Mouse (Mus musculus): ENCODE data around the gene Irx3. TPM values are rescaled to one million over a fixed set of nuclear protein-coding genes. Genes with fewer than 3 reads are reported as not detected.
A peak's percentile ranks its signal among the peaks of the same experiment; 100 is the strongest.

The Irx3 gene
- total RNA-seq (2021), result 1 to 10 TPM in 1 of 2 experiments, under 1 TPM in 1; 0.46 to 3.4 TPM
- long read RNA-seq, experiment 1, result 0 reads
- long read RNA-seq, experiment 2, partial matches to known transcripts, result 0 of 1 reads
- long read RNA-seq, experiment 2, other reads (novel, unspliced or antisense), result 0 of 1 reads

DNA sequence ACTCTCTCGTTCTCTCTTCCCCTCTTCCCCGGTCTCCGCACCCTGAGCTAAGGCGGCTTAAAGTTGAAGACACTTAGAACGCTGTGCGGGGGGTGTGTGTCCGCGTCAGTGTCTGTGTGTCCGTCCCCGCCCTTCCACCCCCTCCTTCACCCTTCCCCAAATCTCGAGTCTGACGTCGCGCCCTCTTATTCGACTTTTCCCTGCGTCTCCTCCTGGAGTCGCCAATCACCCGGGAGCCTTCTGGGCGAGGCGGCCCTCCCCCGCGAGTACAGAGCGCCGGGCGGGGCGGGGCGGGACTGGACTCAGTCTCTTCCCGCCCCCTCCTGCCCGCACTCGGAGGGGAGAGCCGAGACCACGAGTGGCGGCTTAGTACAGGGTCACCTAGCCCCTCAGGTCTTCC is at the start of gene Irx3:
Gene Irx3, minus strand, starts transcription at position 229 of the 400 bp plus-strand sequence.
- DNase-seq, result peak; percentile 81

DNA sequence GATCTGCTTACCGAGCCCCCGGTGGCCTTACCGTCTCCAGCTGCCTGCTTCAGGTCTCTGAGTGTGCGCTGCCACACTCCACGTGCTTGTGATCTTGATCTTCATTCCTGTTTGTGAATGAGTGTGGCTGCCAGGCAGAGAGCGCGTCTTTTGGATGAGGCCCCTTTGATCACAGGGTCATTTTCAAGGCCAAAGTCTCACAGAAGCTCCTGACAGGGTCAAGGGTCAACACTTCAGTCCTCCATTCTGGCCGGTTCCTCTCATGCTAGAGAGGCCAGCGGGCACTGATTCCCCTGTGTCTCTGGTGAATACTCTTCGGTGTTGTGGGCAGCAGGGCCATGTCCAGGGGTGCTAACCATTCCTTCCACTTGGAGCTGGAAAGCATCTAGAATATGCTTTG is 49.5 kb upstream of the Irx3 start:
- no peak for DNase-seq

DNA sequence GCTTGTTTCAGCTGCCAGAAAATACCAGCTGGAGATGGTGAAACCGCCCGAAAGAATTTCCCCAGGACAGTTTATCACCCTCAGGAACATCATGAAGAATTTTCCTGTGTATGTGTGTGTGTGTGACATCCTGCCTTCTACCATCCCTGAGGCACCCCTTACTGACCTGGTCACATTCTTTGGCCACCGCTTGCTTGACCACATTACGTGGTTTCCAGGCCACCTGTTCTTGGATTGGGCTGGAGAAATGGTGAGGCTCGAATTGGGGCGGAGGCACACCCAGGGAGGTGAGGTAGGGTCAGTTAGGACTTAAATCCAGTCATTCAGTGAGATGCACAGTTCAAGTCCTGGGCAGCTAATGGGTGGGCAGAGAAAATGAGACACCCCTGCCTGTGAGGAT is 48.1 kb upstream of the Irx3 start:
- DNase-seq, result no peak

- no peak for DNase-seq
Measured at GRCm38 (mm10) chr8:91849529-91849928, 47.7 kb upstream of the Irx3 start.

DNA sequence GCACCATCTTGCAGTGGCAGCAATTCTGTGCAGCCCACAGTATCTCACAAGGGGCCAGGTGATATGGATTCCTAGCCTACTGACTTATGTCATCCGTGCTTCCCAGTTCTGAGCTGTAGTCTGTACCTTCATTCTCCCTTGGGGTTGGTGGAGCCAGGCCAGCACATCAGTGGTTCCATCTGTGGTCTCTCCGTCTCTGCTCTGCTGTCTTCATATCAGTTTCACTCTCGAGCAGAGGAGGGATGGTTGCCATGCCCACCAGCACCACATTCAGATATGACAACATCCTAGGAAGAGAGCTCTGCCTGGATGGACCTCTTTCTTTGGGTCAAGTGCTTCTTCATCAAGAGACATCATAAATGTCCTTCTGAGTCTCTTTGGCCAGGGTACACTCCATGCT is 43.8 kb upstream of the Irx3 start:
- no peak for DNase-seq

- DNase-seq, result no peak
Measured at GRCm38 (mm10) chr8:91837131-91837530, 35.3 kb upstream of the Irx3 start.

GRCm38 (mm10) chr8:91836685-91837084 is 34.8 kb upstream of the Irx3 start:
- DNase-seq, result no peak

GRCm38 (mm10) chr8:91827661-91828060 is 25.8 kb upstream of the Irx3 start:
- DNase-seq, result no peak

GRCm38 (mm10) chr8:91827192-91827591 is 25.3 kb upstream of the Irx3 start:
- no peak for DNase-seq

GRCm38 (mm10) chr8:91823357-91823756 is 21.5 kb upstream of the Irx3 start:
- DNase-seq, result no peak

DNA sequence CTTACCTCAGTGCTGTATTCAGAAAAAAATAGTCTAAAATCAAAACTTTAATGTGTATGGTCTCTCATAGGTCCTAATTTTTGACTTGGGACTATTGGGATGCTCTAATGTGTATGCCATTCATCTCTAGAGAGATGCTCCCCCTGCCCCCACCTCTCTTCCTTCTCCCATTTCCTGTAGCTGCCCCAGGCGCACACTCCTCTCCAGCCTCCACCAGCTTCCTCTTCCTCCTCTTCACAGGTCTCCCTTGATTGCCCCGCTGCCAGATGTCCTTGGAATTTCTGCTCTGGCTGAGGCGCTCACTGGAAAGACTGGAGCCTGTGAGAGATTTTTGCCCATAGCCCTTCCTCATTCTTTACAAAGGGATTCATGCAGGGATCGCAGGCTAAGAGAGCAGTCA is 20.9 kb upstream of the Irx3 start:
- DNase-seq, result no peak

DNA sequence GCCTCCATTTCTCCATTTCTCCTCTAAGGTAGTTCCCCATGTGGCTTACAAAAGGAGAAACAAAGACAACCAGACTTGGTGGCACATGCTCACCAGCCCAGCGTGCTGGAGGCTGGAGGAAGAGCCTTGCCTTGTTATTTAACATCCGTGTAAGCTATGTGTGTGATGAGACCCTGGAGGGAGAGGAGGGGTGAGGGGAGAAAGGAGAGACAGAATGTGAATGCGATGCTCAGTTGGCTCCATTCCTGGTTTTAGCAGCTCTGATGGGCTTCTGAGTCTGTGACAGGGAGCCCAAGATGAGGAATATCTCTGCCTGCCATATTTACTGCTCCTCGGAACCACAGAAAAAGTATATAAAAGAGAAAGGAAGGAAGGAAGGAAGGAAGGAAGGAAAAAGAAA is 20.1 kb upstream of the Irx3 start:
- DNase-seq, result no peak

DNA sequence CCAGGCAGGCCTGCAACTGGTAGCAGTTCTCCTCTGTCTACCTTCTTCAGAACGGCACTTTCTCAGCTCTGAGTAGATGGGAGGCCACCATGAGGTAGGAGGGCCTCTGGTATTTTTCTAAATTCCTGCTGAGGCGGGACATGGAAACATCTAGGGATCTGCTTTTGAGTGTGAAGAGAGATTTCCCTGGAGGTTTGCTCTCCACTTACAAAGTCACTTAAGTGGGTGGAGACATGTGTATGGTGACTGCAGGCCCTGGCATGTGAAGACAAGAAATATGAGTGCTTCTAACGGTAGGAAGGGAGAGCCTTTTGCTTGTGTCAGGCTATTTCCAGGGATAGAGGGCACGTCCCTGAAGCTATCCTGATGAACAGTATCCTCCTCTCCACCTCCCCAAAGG is 17.9 kb upstream of the Irx3 start:
- no peak for DNase-seq

GRCm38 (mm10) chr8:91818784-91819183 is 16.9 kb upstream of the Irx3 start:
- DNase-seq, result no peak

DNA sequence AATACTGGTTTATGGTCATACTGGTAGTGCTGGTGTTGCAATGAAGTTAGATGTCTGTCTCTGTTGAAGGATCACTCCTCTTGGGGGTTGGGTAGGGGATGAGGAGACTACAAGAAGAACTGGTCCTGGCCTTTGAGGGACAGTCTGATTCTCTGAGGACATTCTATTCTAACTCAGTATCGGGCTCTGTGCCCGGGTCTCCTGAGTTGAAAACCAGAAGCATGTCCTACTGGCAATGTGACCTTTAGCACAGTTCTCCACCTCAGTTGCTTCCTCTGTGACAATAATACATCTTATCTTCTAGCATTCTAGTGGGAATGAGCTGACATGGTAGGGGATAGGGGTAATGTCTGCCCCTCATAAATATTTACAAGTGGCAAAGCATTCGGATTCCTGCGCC is 12.2 kb upstream of the Irx3 start:
- no peak for DNase-seq

DNA sequence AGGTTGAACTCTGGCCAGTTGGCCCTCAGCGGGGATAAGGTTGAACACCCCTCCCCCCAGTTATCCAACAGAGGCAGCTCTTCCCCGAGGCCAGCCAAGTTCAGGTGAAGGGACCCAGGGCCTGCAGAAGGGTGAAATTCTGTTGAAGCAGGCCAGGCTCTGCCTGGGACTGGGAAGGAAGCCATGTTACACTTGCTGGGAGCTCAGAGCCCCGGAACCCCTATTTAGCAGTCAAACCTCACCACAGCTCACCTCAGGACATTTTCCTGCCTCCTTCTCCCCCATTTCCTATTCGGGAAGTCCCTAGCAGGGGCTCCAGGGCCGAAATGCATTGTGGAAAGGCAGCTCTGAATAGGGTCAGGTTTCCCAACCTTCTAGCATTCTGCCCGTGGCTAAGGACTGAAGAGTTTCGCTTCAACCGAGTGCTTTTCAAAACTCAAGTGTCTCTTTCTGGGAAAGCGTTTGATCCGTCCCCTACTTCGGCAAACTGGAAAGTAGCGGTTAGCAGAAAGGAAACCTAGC is 4.9 kb upstream of the Irx3 start:
- no peak for DNase-seq

GRCm38 (mm10) chr8:91806084-91806719 is 4.3 kb upstream of the Irx3 start:
- no peak for DNase-seq

DNA sequence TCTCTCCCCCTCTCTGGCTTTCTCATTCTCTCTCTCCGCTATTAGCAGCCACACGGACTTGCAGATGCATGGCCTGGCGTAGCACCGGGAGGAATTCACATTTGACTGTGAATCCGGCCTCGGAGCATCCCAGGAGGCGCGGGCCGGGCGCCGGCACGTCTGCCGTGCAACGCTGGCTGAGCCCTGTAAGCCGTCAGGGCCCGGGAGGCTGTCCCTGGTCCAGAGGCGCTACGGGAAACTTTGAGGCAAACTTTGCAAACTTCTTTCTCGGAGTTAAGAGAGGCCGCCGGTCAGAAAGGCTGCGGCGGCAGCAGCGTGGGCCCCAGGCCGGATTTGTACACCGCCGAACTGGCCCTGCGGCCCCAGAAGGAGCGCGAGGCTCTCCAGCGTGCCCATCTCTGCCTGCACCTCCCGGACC is 3.4 kb upstream of the Irx3 start:
- peak; percentile 33 for DNase-seq

DNA sequence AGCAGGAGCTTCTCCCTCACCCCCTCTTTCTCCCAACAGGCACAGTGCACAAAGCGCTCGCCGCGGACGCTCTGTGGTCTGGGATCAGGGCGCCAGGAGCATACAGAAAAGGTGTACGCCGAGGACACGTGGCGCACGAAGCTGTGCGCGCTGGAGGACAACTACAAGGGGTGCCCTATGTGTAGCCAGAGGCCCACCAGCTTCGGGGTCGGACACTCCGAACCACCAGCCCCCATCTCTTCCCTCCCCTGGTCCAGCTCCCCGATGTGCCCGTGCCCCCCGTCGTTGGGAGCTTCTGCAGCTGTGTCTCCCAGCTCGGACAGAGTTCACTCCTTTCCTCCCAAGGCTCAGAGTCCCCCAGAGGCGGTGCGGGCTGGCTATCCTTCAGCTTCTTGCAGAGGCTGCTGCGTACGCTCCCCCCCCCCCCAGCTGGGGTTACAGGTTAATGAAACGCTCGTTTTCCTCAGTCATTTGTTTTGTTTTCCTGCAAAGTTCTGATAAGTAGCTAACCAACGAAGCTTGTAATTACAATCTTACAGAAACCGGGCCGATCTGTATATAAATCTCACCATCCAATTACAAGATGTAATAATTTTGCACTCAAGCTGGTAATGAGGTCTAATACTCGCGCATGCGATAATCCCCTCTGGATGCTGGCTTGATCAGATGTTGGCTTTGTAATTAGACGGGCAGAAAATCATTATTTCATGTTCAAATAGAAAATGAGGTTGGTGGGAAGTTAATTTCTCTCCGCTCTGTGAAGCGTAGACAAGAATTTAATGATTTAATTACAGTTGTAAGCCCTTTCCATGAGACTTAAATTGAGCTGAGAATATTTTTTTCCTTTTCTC is 2.8 kb upstream of the Irx3 start:
- no peak for DNase-seq

DNA sequence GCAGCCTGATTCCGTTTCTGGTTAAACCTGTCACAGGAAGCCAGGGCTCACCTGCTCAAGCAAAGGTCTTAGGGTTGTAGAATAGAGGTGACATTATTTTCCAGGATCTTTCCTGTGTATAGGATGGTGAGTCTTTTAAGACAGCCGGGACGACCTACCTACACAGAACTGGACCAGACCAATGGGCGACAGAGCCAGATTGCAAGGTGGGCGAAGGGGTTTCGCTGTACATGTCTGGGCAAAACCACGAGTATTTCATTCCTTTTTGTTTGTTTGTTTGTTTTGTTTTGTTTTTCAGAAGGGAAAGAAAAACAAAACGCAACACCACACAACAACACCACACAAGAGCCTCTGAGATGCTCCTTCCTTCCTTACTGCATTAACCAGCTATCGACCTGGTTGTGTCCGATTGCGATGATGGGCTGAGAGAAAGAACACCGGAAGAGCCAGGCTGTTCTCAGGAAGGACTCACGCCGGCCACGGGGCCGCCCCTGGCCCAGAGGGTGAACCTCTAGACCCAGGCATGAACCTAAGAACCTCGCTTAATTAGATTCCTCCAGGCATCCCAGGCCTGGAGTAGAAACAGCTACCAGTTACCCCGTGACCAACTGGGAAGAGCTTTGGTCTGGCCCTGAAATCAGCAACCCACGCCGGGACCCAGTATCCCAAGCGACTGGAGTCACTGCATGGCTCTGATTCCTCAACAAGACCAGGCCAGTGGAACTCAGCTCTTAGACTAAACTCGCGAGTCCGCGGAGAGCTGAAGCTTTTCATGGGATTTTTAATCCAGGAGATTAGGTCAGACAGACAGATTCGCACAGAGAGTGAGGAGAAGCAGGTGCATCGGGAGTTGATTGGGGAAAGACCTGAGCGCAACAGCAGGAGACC is 1.9 kb upstream of the Irx3 start:
- DNase-seq, result no peak

GRCm38 (mm10) chr8:91802401-91803322 is 795 bp upstream of the Irx3 start:
- DNase-seq, result no peak

All from gastrocnemius, postnatal 25 days (tissue).